Mouse (Mus musculus): Measurements from ENCODE around the gene Pomgnt1.

- no peak for TF ChIP-seq CTCF (IDR thresholded peaks at IDR 0.05; ENCODE audit: low read depth, low read length)
- TF ChIP-seq EP300 (IDR thresholded peaks at IDR 0.05; ENCODE audit: insufficient read depth, low read depth, low read length): no peak
- no peak for TF ChIP-seq POLR2A (IDR thresholded peaks at IDR 0.05; ENCODE audit: insufficient read depth, low read length)
These were observed 27.2 kb downstream of the Pomgnt1 start for GRCm38 (mm10) chr4:116150862-116151221.
